Mouse (Mus musculus) cerebellum, adult 2 months (tissue): ENCODE measurements around the gene Itpr3. TPM values are rescaled to one million over a fixed set of nuclear protein-coding genes. Genes with fewer than 3 reads are reported as not detected.
A peak's percentile ranks its signal among the peaks of the same experiment; 100 is the strongest.

Experiments used
- DNase-seq, 2 experiments: peaks; one replicate each; pipeline ENCODE4 v3.0.0; 2021
- H3K27ac ChIP-seq: fragments of 200-500 bp; 2 replicates; pipeline ENCODE4 v1.5.1; 2012; ENCODE audit warnings: low read length, control low read depth, inconsistent platforms; ENCODE audit not compliant: insufficient read depth
- H3K27me3 ChIP-seq: fragments of 200-500 bp; 2 replicates; pipeline ENCODE4 v1.6.1; 2012; ENCODE audit warnings: inconsistent platforms, mild to moderate bottlenecking, low read length, moderate library complexity; ENCODE audit not compliant: control insufficient read depth, insufficient read depth
- H3K4me1 ChIP-seq: fragments of 200-500 bp; 2 replicates; pipeline ENCODE4 v1.6.1; 2011; ENCODE audit warnings: low read length; ENCODE audit not compliant: control insufficient read depth, insufficient read depth
- H3K4me3 ChIP-seq: fragments of 200-500 bp; replicated peaks from 2 replicates; pipeline ENCODE3; 2011; ENCODE audit warnings: mild to moderate bottlenecking, low read depth, low read length, control low read depth; ENCODE audit not compliant: insufficient read depth
- CTCF ChIP-seq: fragments of 200-500 bp; IDR thresholded peaks from 2 replicates; pipeline ENCODE4 v1.5.1; 2011; ENCODE audit warnings: low read depth, mild to moderate bottlenecking, control low read depth, low read length, moderate library complexity, borderline replicate concordance; ENCODE audit not compliant: insufficient read depth
- POLR2A ChIP-seq: fragments of 200-500 bp; IDR thresholded peaks from 2 replicates; pipeline ENCODE4 v1.6.1; 2011; ENCODE audit warnings: low read length, control low read depth, borderline replicate concordance; ENCODE audit not compliant: insufficient read depth
- WGBS: fragments of 180-500 bp; shearing (Covaris S2); methylation state at CpG from one replicate; pipeline ENCODE4 v1.1.7; 2018; 5-methylcytosine and 5-hydroxymethylcytosine counted together
- polyA plus RNA-seq: library from polyadenylated mRNA; depleted of rRNA; stranded (reverse); fragments of >200 nt; gene quantifications from 2 replicates; pipeline ENCODE4 v1.2.3, GENCODE M21; 2012

The Itpr3 gene
- polyA plus RNA-seq, 1 experiment: 6.5 TPM

DNA sequence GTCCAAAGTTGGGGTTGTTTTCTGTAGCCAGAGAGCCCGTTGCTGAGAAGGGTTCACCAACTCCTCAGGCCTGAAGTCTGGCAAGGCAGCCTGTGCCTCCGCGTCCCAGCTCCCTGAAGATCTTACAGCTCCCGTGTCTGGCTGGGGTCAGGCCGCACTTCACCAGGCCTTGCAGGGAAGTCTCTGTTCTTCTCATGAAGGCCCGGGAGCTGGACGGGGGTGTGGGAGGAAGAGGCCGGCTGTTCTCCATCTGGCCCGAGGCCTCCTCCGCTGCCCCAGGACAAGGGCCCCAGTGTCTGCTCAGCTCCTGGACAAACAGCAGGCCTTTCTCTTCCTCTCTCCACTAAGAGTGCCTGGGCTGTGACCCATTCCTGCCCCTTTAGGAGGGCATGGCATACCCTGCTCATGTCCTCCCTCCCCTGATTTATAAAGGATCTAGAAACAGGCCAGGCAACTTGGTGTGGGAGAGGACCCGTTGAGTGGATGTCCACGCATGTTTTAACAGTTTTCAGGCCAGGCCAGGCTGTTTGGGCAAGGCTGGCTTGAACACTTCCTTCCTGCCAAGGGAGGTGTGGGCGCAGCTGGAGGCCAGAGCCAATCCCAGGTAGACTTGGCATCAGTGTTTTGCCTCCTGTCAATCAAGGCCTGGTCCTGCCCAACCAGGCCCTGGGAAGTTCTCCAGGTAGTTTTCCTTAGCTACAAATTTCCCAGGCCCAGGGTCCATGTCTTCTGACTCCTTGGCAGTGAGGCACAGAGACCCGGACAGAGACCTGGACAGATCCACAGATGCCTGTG is 8.5 kb upstream of the Itpr3 start:
- 62% methylated on average over 14 of the region's 14 CpGs for WGBS
- no peaks in the 10 kb centered on the region; the same call in 1 of the 2 replicates for H3K27me3 ChIP-seq
- H3K4me1 ChIP-seq: peaks cover 3% of the 10 kb centered on the region; the same call in 1 of the 2 replicates
- no peak overlapping the region for H3K4me3 ChIP-seq
- TF ChIP-seq POLR2A (no peak), CTCF (no peak)
- DNase-seq: no peak
- no peak overlapping the region for H3K27ac ChIP-seq

DNA sequence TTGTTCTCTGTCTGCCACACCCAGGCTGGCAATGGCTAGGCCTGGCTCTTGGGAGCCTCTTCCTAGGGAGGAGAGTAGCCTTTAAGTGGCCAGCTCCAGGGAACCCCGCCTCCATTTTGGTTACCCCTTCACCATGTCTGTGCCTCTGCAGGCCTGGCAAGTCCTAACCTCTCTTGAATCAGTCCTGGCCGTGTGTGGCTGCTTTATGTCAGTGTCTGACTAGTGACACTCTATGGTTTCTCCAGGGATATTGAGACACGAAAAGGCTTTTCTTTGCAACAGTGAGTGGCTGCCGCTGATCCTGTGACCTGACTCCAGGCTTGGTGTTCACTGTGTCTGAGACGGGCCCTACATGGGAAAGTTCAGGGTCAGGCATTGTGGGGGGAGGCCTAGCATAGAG is 6.3 kb upstream of the Itpr3 start:
- no peaks in the 10 kb centered on the region; the same call in 1 of the 2 replicates for H3K27me3 ChIP-seq
- no peak for DNase-seq
- H3K4me3 ChIP-seq: no peak overlapping the region
- H3K4me1 ChIP-seq: peaks cover 3% of the 10 kb centered on the region; the same call in 1 of the 2 replicates
- no peak for TF ChIP-seq CTCF
- no peak for TF ChIP-seq POLR2A
- WGBS: 86% methylated on average over 5 of the region's 5 CpGs
- H3K27ac ChIP-seq: no peak overlapping the region

DNA sequence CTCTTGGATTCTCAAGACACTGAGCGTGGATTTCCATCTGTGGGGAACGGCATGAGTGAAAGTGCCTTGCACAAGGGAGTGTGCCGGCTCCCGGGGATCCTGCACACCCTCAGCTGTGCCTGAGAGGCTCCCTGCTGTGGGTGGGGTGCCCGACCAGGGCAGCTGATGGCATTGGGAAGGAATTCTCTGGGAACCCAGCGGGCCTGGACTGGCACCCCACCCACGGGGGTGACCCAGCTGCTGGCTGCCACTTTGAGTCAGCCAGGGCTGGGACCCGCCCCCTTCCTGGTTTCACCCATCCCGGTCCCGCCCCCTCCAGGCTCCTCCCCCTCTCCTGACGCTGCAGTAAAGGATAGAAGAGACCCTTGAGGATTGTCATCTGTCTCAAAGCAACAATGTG is 5.6 kb upstream of the Itpr3 start:
- Histone ChIP-seq H3K4me1 (peaks cover 3% of the 10 kb centered on the region; the same call in 1 of the 2 replicates), H3K27me3 (no peaks in the 10 kb centered on the region; the same call in 1 of the 2 replicates), H3K4me3 (no peak overlapping the region), H3K27ac (no peak overlapping the region)
- TF ChIP-seq POLR2A (no peak), CTCF (no peak)
- no peak for DNase-seq
- 42% methylated on average over 11 of the region's 11 CpGs for WGBS

DNA sequence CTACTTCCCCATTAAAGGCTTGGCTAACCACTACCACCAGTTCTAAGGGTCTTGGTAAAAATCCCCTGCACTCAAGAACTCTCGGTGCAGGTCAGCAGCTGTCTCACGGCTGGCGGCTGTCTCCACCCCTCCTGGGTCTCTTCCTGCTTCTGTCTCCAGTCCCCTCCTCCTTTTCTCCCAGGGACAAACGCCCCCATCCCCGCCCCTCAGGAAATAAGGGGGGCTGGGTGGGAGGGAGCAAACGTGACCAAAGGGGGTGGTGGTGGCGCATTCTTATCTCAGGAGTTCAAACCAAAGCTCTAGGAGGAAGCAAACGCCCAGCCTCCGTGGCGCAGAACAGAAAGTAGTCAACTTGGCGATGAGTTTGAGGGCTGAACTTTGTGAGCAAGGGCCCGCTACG is 934 bp upstream of the Itpr3 start:
- no peak for DNase-seq
- no peak for TF ChIP-seq POLR2A
- TF ChIP-seq CTCF: no peak
- H3K27ac ChIP-seq: no peak overlapping the region; the same call in 1 of the 2 replicates
- H3K4me3 ChIP-seq: no peak overlapping the region
- 7% methylated on average over 13 of the region's 13 CpGs for WGBS
- H3K27me3 ChIP-seq: no peaks in the 10 kb centered on the region; the same call in 1 of the 2 replicates
- H3K4me1 ChIP-seq: peaks cover 5% of the 10 kb centered on the region; the same call in 1 of the 2 replicates

DNA sequence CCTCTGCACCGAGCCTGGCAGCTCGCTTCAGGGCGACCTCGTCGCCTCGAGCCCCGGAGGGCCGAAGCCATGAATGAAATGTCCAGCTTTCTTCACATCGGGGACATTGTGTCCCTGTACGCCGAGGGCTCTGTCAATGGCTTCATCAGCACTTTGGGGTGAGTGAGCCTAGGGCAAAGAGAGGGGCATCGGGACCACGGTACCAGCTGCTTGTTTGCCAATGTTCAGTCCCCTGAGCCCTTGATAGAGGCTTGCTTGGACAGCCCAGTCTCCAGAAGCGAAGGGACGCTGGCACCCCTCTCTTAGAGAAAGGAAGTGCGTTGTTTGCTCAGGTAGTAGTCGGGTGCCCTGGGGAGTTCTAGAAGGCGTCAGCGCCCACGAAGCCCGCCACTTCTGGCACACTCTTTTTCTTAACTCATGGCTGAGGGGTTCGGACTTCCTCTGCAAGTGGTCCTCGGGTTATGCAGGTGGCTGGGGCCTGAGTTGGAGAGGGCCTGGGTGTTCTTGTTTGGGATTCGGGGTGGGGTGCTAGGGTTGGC is 482 bp downstream of the Itpr3 start:
- H3K27me3 ChIP-seq: no peaks in the 10 kb centered on the region; the same call in 1 of the 2 replicates
- WGBS: 14% methylated on average over 24 of the region's 24 CpGs
- no peak for DNase-seq
- peak overlapping the region; percentile 12; the same call in 1 of the 2 replicates for H3K27ac ChIP-seq
- TF ChIP-seq POLR2A: no peak
- TF ChIP-seq CTCF: no peak
- H3K4me3 ChIP-seq: peak overlapping the region; percentile 80
- H3K4me1 ChIP-seq: peaks cover 5% of the 10 kb centered on the region; the same call in 1 of the 2 replicates

DNA sequence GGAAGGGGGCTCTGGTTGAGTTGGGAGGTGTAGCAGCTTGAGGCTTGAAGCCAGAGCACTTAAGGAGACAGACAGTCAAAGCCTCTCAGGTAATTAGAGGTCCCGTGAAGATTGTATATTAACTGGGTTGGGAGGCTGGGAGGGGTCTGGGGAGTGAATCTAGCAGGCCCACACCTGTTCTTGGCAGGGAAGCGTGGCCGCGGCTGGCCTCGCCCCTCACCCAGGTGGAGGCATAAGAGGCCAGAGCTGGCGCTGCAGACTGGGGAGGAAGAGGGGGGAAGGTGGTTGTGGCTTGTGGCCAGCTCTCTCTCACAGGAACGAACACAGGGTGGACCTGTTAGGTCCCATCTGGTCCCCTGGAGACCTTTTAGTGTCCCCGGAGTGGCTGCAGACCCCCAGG is 3.6 kb downstream of the Itpr3 start:
- H3K27me3 ChIP-seq: no peaks in the 10 kb centered on the region; the same call in 1 of the 2 replicates
- no peak for DNase-seq
- 73% methylated on average over 8 of the region's 8 CpGs for WGBS
- no peak overlapping the region for H3K27ac ChIP-seq
- TF ChIP-seq POLR2A (no peak), CTCF (no peak)
- peaks cover 10% of the 10 kb centered on the region; the same call in 1 of the 2 replicates for H3K4me1 ChIP-seq
- H3K4me3 ChIP-seq: no peak overlapping the region

DNA sequence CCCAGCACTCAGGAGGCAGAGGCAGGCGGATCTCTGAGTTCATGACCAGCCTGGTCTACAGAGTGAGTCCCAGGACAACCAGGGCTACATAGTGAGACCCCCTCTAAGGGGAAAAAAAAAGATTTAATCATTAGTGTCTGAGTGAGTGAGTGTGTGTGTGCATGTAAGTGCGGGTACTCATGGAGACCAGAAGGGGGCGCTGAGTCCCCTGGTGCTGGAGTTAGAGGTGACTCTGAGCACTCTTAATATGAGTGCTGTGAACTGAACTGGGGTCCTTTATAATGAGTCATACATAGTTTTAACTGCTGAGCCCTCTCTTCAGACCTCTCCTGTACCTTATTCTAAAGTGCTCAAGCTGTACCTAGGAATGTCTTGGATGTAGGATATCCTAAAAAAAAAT is 4.6 kb downstream of the Itpr3 start:
- no peak overlapping the region for H3K27ac ChIP-seq
- TF ChIP-seq CTCF (no peak), POLR2A (no peak)
- no peaks in the 10 kb centered on the region for H3K27me3 ChIP-seq
- H3K4me1 ChIP-seq: peaks cover 10% of the 10 kb centered on the region; the same call in 1 of the 2 replicates
- no peak for DNase-seq
- WGBS: 92% methylated on average over 3 of the region's 3 CpGs
- no peak overlapping the region for H3K4me3 ChIP-seq
